Mouse (Mus musculus): ENCODE results near the gene Magi2. TPM values are rescaled to one million over a fixed set of nuclear protein-coding genes. Genes with fewer than 3 reads are reported as not detected.

Magi2 gene
- 2.0 and 3.2 TPM in 2 replicates for polyA plus RNA-seq (2015; fragmentation: Nextera tagmentation; extraction: Ambion mirVana)

GRCm38 (mm10) chr5:19226866-19227243 lies at the start of gene Magi2:
Gene Magi2, plus strand, starts transcription at chr5:19227036.

Data from skeletal muscle tissue, postnatal 0 days (tissue).